Mouse (Mus musculus) midbrain, postnatal 0 days (tissue): Measurements from ENCODE around the gene Crygn. TPM values are rescaled to one million over a fixed set of nuclear protein-coding genes. Genes with fewer than 3 reads are reported as not detected.

Experiments
- ATAC-seq: fragments of 200-750 bp; cut with Nextera tagmentation; 2 replicates; pipeline ENCODE4 v1.8.0; 2017; ENCODE audit warnings: moderate number of reproducible peaks, mild to moderate bottlenecking, moderate TSS enrichment, moderate library complexity; ENCODE audit not compliant: low FRiP score
- DNase-seq: peaks from one replicate; pipeline ENCODE4 v3.0.0-alpha.2; 2015; ENCODE audit warnings: low spot score
- H3K27ac ChIP-seq: fragments of 300-500 bp; sonication (generic); 2 replicates; pipeline ENCODE4 v1.5.1; 2014; ENCODE audit warnings: low read depth, mild to moderate bottlenecking, low read length, mixed read lengths
- H3K27me3 ChIP-seq: fragments of 300-500 bp; sonication (generic); 2 replicates; pipeline ENCODE4 v1.6.1; 2014; ENCODE audit warnings: low read length, control low read depth, mixed read lengths; ENCODE audit not compliant: insufficient read depth
- H3K36me3 ChIP-seq: fragments of 300-500 bp; sonication (generic); 2 replicates; pipeline ENCODE4 v1.6.1; 2014; ENCODE audit warnings: low read length, control low read depth, mixed read lengths; ENCODE audit not compliant: insufficient read depth
- H3K4me1 ChIP-seq: fragments of 300-500 bp; sonication (generic); 2 replicates; pipeline ENCODE4 v1.6.1; 2014; ENCODE audit warnings: mild to moderate bottlenecking, control low read depth, antibody characterized with exemption, low read length, mixed read lengths; ENCODE audit not compliant: insufficient read depth
- H3K4me2 ChIP-seq: fragments of 300-500 bp; sonication (generic); 2 replicates; pipeline ENCODE4 v1.6.1; 2014; ENCODE audit warnings: low read depth, mild to moderate bottlenecking, low read length, mixed read lengths; ENCODE audit not compliant: poor library complexity, severe bottlenecking
- H3K4me3 ChIP-seq: fragments of 300-500 bp; sonication (generic); 2 replicates; pipeline ENCODE4 v1.5.1; 2014; ENCODE audit warnings: low read depth, mild to moderate bottlenecking, low read length, moderate library complexity
- H3K9ac ChIP-seq: fragments of 300-500 bp; sonication (generic); replicated peaks from 2 replicates; pipeline ENCODE4 v1.6.1; 2014; ENCODE audit warnings: mild to moderate bottlenecking, low read length, moderate library complexity, mixed read lengths; ENCODE audit not compliant: poor library complexity, severe bottlenecking
- H3K9me3 ChIP-seq: fragments of 300-500 bp; sonication (generic); 2 replicates; pipeline ENCODE4 v1.6.1; 2016; ENCODE audit warnings: low read length, control low read depth
- CTCF ChIP-seq: IDR thresholded peaks from 2 replicates; pipeline ENCODE4 v1.5.1; 2016; ENCODE audit warnings: antibody characterized with exemption, mild to moderate bottlenecking
- WGBS: fragments of 180-500 bp; shearing (Covaris S2); extraction: QIAGEN DNeasy Blood & Tissue Kit; methylation state at CpG from one replicate; pipeline ENCODE4 v1.1.7; 2014; 5-methylcytosine and 5-hydroxymethylcytosine counted together
- polyA plus RNA-seq: library from polyadenylated mRNA; unstranded; fragments of >200 nt; fragmentation: Nextera tagmentation; extraction: Ambion mirVana; gene quantifications from 2 replicates; pipeline ENCODE4 v1.2.1, GENCODE M21; 2015
- total RNA-seq: library from RNA; depleted of rRNA; stranded (reverse); fragments of >200 nt; gene quantifications from 2 replicates; pipeline ENCODE4 v1.2.3, GENCODE M21; 2014

Crygn gene
- total and polyA plus RNA-seq, 2 experiments from 2014 or later: 5.0 TPM; not detected in 1

DNA sequence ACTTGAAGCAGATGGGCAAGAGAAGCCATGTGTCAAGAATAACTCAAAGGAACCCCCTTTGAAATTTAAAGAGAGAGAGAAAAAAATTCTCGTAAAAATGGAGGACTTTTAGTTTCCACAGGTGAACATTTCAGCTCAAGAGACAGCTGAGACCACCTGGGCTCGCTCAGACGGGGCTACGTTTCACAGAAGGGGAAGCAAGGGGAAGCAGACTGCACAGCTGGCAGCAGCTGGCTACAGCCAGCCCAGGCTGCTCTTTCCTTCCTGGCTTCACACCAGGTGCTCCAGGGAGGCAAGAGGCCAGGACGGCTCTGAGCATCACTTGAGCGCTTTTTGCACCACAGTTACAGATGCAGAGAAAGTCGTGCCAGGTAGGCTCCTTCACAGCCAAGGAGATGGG is 40.0 kb upstream of the Crygn start:
- no peak for TF ChIP-seq CTCF
- 67% methylated on average over 7 of the region's 7 CpGs for WGBS
- DNase-seq: no peak
- Histone ChIP-seq H3K27ac (no peak overlapping the region), H3K9ac (no peak overlapping the region), H3K36me3 (0 out of 2 replicates have a peak, but pooled peaks cover 5% of the 10 kb centered on the region), H3K4me1 (no peaks in the 10 kb centered on the region), H3K4me2 (no peak overlapping the region), H3K27me3 (no peaks in the 10 kb centered on the region), H3K4me3 (no peak overlapping the region), H3K9me3 (no peaks in the 10 kb centered on the region)
- no peak for ATAC-seq

DNA sequence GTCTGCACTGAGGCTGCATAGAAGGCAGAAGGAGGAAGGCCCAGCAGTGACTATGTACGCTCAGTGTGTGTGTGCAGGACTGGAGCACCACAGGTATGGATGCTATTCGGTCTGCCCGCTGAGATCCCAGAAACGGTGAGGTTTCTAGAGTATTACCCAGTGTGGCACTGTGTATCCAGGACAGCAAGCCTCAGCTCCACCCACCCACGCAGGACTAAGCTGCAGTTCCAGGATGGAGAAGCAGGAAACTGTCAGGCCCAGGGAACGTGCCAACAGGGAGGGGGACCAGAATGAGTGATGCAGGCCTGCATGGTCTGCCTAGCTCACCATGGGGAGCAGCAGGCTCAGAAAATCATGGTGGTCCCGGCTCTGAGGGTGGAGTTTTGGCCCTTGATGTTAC is 35.2 kb upstream of the Crygn start:
- no peak overlapping the region for H3K4me2 ChIP-seq
- ATAC-seq (no peak), DNase-seq (no peak)
- no peaks in the 10 kb centered on the region for H3K27me3 ChIP-seq
- no peak overlapping the region for H3K9ac ChIP-seq
- H3K9me3 ChIP-seq: no peaks in the 10 kb centered on the region
- no peaks in the 10 kb centered on the region for H3K36me3 ChIP-seq
- no peak overlapping the region for H3K4me3 ChIP-seq
- 70% methylated on average over 7 of the region's 7 CpGs for WGBS
- H3K27ac ChIP-seq: no peak overlapping the region
- TF ChIP-seq CTCF: no peak
- no peaks in the 10 kb centered on the region for H3K4me1 ChIP-seq

DNA sequence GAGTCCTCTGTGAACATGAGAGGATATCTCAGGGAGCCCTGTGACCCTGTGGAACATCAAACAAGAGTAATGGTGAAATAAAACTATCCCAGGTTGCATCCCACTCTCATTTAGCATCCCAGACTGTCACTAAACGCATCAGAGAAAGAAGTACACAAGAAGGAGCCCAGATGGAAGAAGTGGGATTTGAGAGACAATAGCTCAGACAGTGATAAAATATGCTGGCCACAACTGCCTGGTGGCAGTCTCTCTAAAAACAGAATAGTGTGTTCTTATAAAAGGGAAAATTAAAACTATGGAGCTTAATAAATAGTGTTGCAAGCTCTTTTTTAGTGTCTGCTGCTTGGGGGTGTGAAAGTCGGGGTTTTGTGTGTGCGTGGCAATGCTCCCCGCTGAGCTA is 25.1 kb upstream of the Crygn start:
- Histone ChIP-seq H3K27me3 (no peaks in the 10 kb centered on the region), H3K9me3 (no peaks in the 10 kb centered on the region), H3K4me2 (no peak overlapping the region), H3K27ac (no peak overlapping the region), H3K4me1 (no peaks in the 10 kb centered on the region), H3K4me3 (no peak overlapping the region), H3K36me3 (no peaks in the 10 kb centered on the region), H3K9ac (no peak overlapping the region)
- WGBS: 82% methylated on average over 4 of the region's 4 CpGs
- ATAC-seq (no peak), DNase-seq (no peak)
- TF ChIP-seq CTCF: no peak

DNA sequence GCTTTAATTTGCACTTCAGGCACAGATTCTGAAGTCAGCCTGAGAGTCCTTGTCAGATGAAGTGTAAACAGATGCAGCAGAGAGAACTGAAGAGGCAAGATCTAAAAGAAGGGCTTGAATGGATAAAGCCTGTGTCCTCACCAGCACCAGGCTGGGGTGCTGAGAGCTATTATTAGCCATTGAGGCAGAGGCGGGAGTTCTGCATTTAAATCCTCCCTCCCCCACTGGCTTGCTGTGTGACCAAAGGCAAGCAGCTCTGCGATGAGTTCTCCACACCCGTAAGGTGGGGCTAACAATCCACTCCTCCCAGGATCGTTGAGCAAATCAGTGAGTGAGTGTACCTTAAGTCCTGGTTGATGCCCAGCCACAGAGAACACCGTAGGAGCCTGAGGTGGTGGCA is 23.2 kb upstream of the Crygn start:
- Histone ChIP-seq H3K4me1 (no peaks in the 10 kb centered on the region), H3K36me3 (no peaks in the 10 kb centered on the region), H3K4me3 (no peak overlapping the region), H3K27ac (no peak overlapping the region), H3K4me2 (no peak overlapping the region), H3K9ac (no peak overlapping the region), H3K27me3 (peaks cover 3% of the 10 kb centered on the region; the same call in 1 of the 2 replicates), H3K9me3 (no peaks in the 10 kb centered on the region)
- WGBS: 12% methylated on average over 5 of the region's 5 CpGs
- no peak for ATAC-seq
- DNase-seq: no peak
- no peak for TF ChIP-seq CTCF

DNA sequence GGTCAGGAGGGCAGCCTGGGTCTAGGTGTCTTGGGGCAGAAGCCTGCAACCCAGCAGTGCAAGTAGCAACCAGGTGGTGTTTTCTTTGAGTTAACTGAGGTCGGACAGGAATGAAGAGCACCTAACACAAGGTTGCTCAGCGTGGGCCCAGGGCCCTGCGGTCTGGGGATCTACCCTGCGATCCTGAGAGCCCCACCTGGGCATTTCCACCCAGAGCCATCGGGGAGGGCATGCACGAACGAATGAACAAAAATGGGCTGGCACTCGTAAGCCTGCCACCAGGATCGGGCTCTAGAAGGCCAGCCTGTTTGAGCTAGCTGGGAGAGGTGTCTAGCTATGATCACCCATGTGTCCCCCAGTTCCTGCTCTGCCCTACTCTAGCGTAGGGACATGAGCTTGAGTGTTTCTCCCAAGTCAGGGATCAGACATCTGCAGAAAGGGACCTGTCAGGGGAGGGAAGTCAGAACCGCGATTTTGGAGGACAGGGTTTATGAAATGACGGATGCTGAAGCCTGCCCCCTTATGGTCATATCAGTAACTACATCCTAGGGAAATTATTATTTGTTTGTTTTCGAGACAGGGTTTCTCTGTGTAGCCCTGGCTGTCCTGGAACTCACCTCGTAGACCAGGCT is 22.2 kb upstream of the Crygn start:
- 48% methylated on average over 15 of the region's 15 CpGs for WGBS
- H3K4me1 ChIP-seq: no peaks in the 10 kb centered on the region

DNA sequence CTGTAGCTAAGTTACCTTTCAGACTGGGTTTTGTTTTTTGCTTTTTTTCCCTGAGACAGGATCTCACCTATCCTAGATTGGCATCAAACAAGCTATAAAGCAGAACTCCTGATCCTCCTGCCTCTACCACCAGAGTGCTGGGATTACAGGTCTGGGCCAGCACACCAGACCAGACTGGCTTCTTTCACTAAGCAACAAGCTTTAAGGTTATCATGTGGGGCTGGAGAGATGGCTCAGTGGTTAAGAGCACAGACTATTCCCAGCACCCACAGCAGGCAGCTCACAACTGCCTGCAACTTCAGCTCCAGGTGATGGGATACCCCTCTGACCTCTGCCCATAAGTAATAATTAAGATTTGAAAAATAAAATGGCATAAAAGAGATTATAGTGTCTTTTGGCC is 21.5 kb upstream of the Crygn start:
- Histone ChIP-seq H3K4me3 (no peak overlapping the region), H3K9ac (no peak overlapping the region), H3K27ac (no peak overlapping the region), H3K9me3 (no peaks in the 10 kb centered on the region), H3K36me3 (no peaks in the 10 kb centered on the region), H3K4me2 (no peak overlapping the region), H3K4me1 (no peaks in the 10 kb centered on the region), H3K27me3 (peaks cover 3% of the 10 kb centered on the region; the same call in 1 of the 2 replicates)
- DNase-seq (no peak), ATAC-seq (no peak)
- no peak for TF ChIP-seq CTCF

More for the DNA sequence above, 22.2 kb upstream of the Crygn start:
- H3K4me2 ChIP-seq: no peak overlapping the region
- H3K9ac ChIP-seq: no peak overlapping the region
- peak; percentile 76 for TF ChIP-seq CTCF
- ATAC-seq: no peak
- H3K9me3 ChIP-seq: no peaks in the 10 kb centered on the region
- no peaks in the 10 kb centered on the region for H3K36me3 ChIP-seq
- peaks cover 3% of the 10 kb centered on the region; the same call in 1 of the 2 replicates for H3K27me3 ChIP-seq
- H3K4me3 ChIP-seq: no peak overlapping the region
- DNase-seq: no peak
- H3K27ac ChIP-seq: no peak overlapping the region
